Mouse (Mus musculus) kidney, adult 18-20 months (tissue): ENCODE data around the gene Eif2b5.

ENCODE experiments used
- DNase-seq: peaks from one replicate; pipeline ENCODE4 v3.0.0; 2021

Eif2b5 gene

GRCm38 (mm10) chr16:20490581-20490980, 8.0 kb upstream of the Eif2b5 start:
- DNase-seq, result no peak

GRCm38 (mm10) chr16:20491301-20491700, 7.3 kb upstream of the Eif2b5 start:
- DNase-seq, result no peak

GRCm38 (mm10) chr16:20493452-20493851, 5.2 kb upstream of the Eif2b5 start:
- DNase-seq, result no peak

- peak; percentile 66 for DNase-seq
Measured at GRCm38 (mm10) chr16:20496671-20497600, 1.7 kb upstream of the Eif2b5 start.

GRCm38 (mm10) chr16:20497980-20498676, 489 bp upstream of the Eif2b5 start:
- DNase-seq, result peak; percentile 21

- no peak for DNase-seq
Measured at GRCm38 (mm10) chr16:20506000-20506399, 7.4 kb downstream of the Eif2b5 start.

GRCm38 (mm10) chr16:20509349-20509748, 10.7 kb downstream of the Eif2b5 start:
- DNase-seq, result peak; percentile 60

GRCm38 (mm10) chr16:20511277-20511847, 12.7 kb downstream of the Eif2b5 start:
- DNase-seq, result no peak

GRCm38 (mm10) chr16:20516032-20516431, 17.4 kb downstream of the Eif2b5 start:
- DNase-seq, result peak; percentile 37

GRCm38 (mm10) chr16:20516726-20517201, 18.1 kb downstream of the Eif2b5 start, which contains the start of gene Dvl3:
Dvl3 (plus strand) TSS chr16:20516982.
- DNase-seq, result peak; percentile 93

GRCm38 (mm10) chr16:20517216-20517615, 18.6 kb downstream of the Eif2b5 start:
- no peak for DNase-seq

- peak; percentile 43 for DNase-seq
Measured at GRCm38 (mm10) chr16:20517701-20518374, 19.2 kb downstream of the Eif2b5 start.

GRCm38 (mm10) chr16:20523886-20524285, 25.3 kb downstream of the Eif2b5 start:
- DNase-seq, result no peak

- DNase-seq, result no peak
Measured at GRCm38 (mm10) chr16:20528779-20529178, 30.2 kb downstream of the Eif2b5 start.

GRCm38 (mm10) chr16:20529375-20529774, 30.8 kb downstream of the Eif2b5 start:
- no peak for DNase-seq

GRCm38 (mm10) chr16:20530941-20531340, 32.3 kb downstream of the Eif2b5 start:
- no peak for DNase-seq

GRCm38 (mm10) chr16:20534617-20535295, 36.1 kb downstream of the Eif2b5 start:
- DNase-seq, result no peak

- peak; percentile 89 for DNase-seq
Measured at GRCm38 (mm10) chr16:20535296-20536080, 36.9 kb downstream of the Eif2b5 start, which contains the start of gene Ap2m1. Ap2m1 (plus strand) TSS chr16:20535478.

- DNase-seq, result no peak
Measured at GRCm38 (mm10) chr16:20536081-20536665, 37.6 kb downstream of the Eif2b5 start.

- DNase-seq, result peak; percentile 68
Measured at GRCm38 (mm10) chr16:20537071-20537471, 38.5 kb downstream of the Eif2b5 start.
